Mouse (Mus musculus) intestine, embryonic 16.5 days (tissue): ENCODE measurements around the gene Ophn1. TPM values are rescaled to one million over a fixed set of nuclear protein-coding genes. Genes with fewer than 3 reads are reported as not detected.

ENCODE experiments used
- ATAC-seq: fragments of 200-750 bp; cut with Nextera tagmentation; 2 replicates; pipeline ENCODE4 v1.8.0; 2017; ENCODE audit warnings: moderate TSS enrichment, moderate library complexity
- H3K27ac ChIP-seq: fragments of 300-500 bp; sonication (generic); 2 replicates; pipeline ENCODE4 v1.5.1; 2014; ENCODE audit warnings: mild to moderate bottlenecking, low read length
- H3K27me3 ChIP-seq: fragments of 300-500 bp; sonication (generic); replicated peaks from 2 replicates; pipeline ENCODE4 v1.6.1; 2014; ENCODE audit warnings: low read length, control low read depth, mixed read lengths; ENCODE audit not compliant: control insufficient read depth, insufficient read depth
- H3K36me3 ChIP-seq: fragments of 300-500 bp; sonication (generic); 2 replicates; pipeline ENCODE4 v1.6.1; 2014; ENCODE audit warnings: low read length, control low read depth; ENCODE audit not compliant: control insufficient read depth, insufficient read depth
- H3K4me1 ChIP-seq: fragments of 300-500 bp; sonication (generic); 2 replicates; pipeline ENCODE4 v1.6.1; 2014; ENCODE audit warnings: low read length, control low read depth, mixed read lengths; ENCODE audit not compliant: control insufficient read depth, insufficient read depth
- H3K4me2 ChIP-seq: fragments of 300-500 bp; sonication (generic); 2 replicates; pipeline ENCODE4 v1.6.1; 2014; ENCODE audit warnings: low read depth, low read length, control low read depth
- H3K4me3 ChIP-seq: fragments of 300-500 bp; sonication (generic); 2 replicates; pipeline ENCODE4 v1.5.1; 2014; ENCODE audit warnings: mild to moderate bottlenecking, low read length
- H3K9ac ChIP-seq: fragments of 300-500 bp; sonication (generic); 2 replicates; pipeline ENCODE4 v1.6.1; 2014; ENCODE audit warnings: low read depth, low read length
- H3K9me3 ChIP-seq: fragments of 300-500 bp; sonication (generic); 2 replicates; pipeline ENCODE4 v1.6.1; 2016; ENCODE audit warnings: low read length, control low read depth; ENCODE audit not compliant: control insufficient read depth
- WGBS: fragments of 180-500 bp; shearing (Covaris S2); extraction: QIAGEN DNeasy Blood & Tissue Kit; methylation state at CpG from one replicate; pipeline ENCODE4 v1.1.7; 2014; 5-methylcytosine and 5-hydroxymethylcytosine counted together
- polyA plus RNA-seq: library from polyadenylated mRNA; unstranded; fragments of >200 nt; fragmentation: Nextera tagmentation; extraction: Ambion mirVana; gene quantifications from 2 replicates; pipeline ENCODE4 v1.2.1, GENCODE M21; 2015

Gene Ophn1
- 8.3 and 9.3 TPM in 2 replicates for polyA plus RNA-seq

- H3K36me3 ChIP-seq = no peaks in the 10 kb centered on the region
- no peaks in the 10 kb centered on the region for H3K4me1 ChIP-seq
- peak; percentile 93 for ATAC-seq
- H3K27ac ChIP-seq = peak within 1 kb of the TSS; percentile 68
- H3K9ac ChIP-seq = peak within 1 kb of the TSS; percentile 66
- no peaks in the 10 kb centered on the region for H3K9me3 ChIP-seq
- WGBS = 18% methylated on average over 41 of the region's 48 CpGs
- peak within 1 kb of the TSS; percentile 53 for H3K4me2 ChIP-seq
- H3K27me3 ChIP-seq = no peaks in the 10 kb centered on the region
- H3K4me3 ChIP-seq = peak within 1 kb of the TSS; percentile 58
These were observed at the start of gene Ophn1 for GRCm38 (mm10) chrX:98890406-98891116. TSS of gene Ophn1 (minus strand) at chrX:98891025.

DNA sequence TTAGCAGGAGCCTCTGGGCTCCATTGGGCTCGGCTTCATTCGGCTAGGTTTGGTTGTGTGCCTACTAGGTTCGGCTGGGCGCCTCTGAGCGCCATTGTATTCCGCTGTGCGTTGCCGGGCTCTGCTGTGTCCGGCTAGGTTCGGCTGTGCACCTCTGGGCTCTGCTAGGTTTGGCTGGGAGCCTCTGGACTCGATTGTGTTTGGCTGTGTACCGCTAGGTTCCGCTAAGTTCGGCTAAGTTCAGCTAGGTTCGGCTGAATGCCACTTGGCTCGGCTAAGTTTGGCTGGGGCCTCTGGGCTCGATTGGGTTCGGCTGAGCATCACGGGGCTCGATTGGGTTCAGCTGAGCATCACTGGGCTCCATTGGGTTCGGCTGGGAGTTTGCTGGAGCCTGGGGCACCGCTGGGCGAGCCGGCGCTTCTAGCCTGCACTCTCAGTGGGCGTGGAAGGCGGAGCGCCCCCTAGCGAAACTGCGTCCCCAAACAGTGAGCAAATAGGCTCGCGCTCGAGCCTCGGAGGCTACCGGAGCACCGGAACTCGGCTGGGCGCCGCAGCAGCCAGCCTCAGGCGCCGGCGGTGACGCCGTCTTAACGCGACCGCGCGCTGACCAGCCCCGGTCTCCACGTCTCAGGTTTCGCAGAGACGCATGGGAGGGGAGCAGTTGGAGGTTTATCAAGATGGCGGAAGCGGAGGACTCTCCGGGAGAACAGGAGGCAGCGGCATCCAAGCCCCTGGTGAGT, 46.9 kb upstream of the Ophn1 start:
- Histone ChIP-seq H3K36me3 (no peaks in the 10 kb centered on the region), H3K4me3 (peak overlapping the region; percentile 62), H3K4me2 (peak overlapping the region; percentile 54), H3K9me3 (no peaks in the 10 kb centered on the region), H3K4me1 (peaks cover 3% of the 10 kb centered on the region; the same call in 1 of the 2 replicates), H3K27me3 (no peaks in the 10 kb centered on the region), H3K9ac (peak overlapping the region; percentile 80), H3K27ac (peak overlapping the region; percentile 96)
- 19% methylated on average over 57 of the region's 57 CpGs for WGBS
- ATAC-seq = peak; percentile 88

DNA sequence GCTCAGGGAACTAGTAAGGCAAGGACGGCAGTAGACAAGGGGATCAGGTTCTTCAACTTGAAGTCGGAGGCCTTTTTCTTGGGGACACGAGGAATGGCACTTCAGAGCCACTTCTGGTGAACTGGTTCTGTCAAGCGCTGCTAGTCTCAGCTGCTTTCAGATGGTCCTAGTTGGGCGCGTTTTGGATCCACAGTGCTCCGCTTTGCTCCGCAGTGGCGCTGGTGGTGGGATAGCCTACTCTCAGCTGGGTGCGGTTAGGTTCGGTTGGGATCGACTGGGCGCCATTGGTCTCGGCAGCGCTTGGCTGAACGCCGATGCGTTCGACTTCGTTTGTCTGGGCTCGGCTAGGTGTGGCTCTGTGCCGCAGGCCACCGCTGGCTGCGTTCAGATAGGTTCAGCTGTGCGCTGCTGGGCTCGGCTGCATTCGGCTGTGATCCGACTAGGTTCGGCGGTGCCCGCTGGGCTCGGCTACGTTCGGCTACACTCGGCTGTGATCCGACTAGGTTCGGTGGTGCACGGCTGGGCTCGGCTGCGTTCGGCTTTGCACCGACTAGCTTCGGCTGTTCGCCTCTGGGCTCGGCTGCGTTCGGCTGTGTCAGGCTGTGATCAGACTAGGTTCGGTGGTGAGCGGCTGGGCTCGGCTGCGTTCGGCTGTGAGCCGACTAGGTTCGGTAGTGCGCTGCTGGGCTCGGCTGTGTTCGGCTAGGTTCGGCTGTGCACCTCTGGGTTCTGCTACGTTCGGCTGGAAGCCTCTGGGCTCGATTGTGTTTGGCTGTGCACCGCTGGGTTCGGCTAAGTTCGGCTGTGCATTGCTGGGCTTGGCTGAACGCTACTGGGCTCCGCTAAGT, 46.1 kb upstream of the Ophn1 start:
- H3K27me3 ChIP-seq = no peaks in the 10 kb centered on the region
- H3K4me3 ChIP-seq = peak overlapping the region; percentile 62
- H3K9ac ChIP-seq = peak overlapping the region; percentile 80
- ATAC-seq = peak; percentile 94
- no peaks in the 10 kb centered on the region for H3K36me3 ChIP-seq
- no peaks in the 10 kb centered on the region for H3K9me3 ChIP-seq
- H3K4me1 ChIP-seq = peaks cover 3% of the 10 kb centered on the region; the same call in 1 of the 2 replicates
- WGBS = 21% methylated on average over 66 of the region's 66 CpGs
- H3K27ac ChIP-seq = peak overlapping the region; percentile 96
- peak overlapping the region; percentile 54 for H3K4me2 ChIP-seq

DNA sequence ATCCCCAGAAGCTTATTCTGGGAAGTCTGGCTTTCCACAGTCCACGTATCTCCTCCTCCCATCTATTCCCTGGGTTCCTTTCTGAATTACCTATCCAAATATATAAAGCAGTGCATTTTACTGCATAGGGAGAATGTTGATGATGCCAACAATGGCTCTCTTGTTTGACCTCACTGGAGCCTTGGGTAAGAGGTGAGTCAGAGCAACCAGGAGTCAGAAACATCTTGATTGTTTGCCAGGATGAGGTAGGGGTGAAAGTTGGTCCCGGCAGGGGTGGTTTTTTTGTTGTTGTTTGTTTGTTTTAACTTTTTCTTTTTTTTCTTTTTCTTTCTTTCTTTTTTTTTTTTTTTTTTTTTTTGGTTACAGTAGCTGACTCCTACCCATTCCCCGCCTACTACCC, 45.3 kb upstream of the Ophn1 start, which contains the start of gene Yipf6:
Gene Yipf6, plus strand, starts transcription at position 216 of the 400 bp plus-strand sequence.
- no peak for ATAC-seq
- Histone ChIP-seq H3K4me3 (peak within 1 kb of the TSS; percentile 62), H3K4me2 (peak within 1 kb of the TSS; percentile 54), H3K27ac (peak within 1 kb of the TSS; percentile 96), H3K36me3 (no peaks in the 10 kb centered on the region), H3K4me1 (peaks cover 3% of the 10 kb centered on the region; the same call in 1 of the 2 replicates), H3K9me3 (no peaks in the 10 kb centered on the region), H3K9ac (peak within 1 kb of the TSS; percentile 80), H3K27me3 (no peaks in the 10 kb centered on the region)
- WGBS = 70% methylated on average over 3 of the region's 3 CpGs

GRCm38 (mm10) chrX:98919423-98919822, 28.6 kb upstream of the Ophn1 start:
- WGBS = 21% methylated on average over 6 of the region's 6 CpGs
- Histone ChIP-seq H3K27me3 (0 out of 2 replicates have a peak, but pooled peaks cover 2% of the 10 kb centered on the region), H3K4me3 (no peak overlapping the region), H3K4me1 (no peaks in the 10 kb centered on the region), H3K9me3 (no peaks in the 10 kb centered on the region), H3K9ac (no peak overlapping the region), H3K4me2 (no peak overlapping the region), H3K27ac (no peak overlapping the region), H3K36me3 (no peaks in the 10 kb centered on the region)
- no peak for ATAC-seq

DNA sequence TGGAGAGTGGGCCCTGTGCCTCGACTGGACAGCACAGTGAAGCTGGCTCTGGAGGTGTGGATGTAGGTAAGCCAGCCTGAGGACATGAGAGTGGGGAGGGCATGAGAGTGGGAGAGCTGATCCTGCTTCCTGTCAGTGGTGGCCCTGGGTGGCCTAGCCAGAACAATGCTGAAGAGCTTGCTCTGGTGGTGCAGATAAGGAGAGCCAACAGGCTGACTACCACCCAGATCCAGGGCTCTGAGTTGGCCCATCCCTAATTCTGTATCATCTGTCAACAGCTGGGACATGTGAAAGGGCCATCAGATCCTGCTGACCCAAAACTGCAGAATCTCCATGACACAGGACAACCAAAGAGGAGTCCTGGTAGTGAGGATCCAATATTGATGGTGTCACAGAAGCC, 18.1 kb upstream of the Ophn1 start:
- Histone ChIP-seq H3K36me3 (no peaks in the 10 kb centered on the region), H3K9me3 (no peaks in the 10 kb centered on the region), H3K27me3 (no peaks in the 10 kb centered on the region), H3K4me2 (no peak overlapping the region), H3K4me1 (no peaks in the 10 kb centered on the region), H3K27ac (no peak overlapping the region), H3K4me3 (no peak overlapping the region), H3K9ac (no peak overlapping the region)
- no peak for ATAC-seq
- WGBS = 60% methylated on average over 1 of the region's 1 CpGs

- H3K9me3 ChIP-seq = no peaks in the 10 kb centered on the region
- 87% methylated on average over 6 of the region's 6 CpGs for WGBS
- no peaks in the 10 kb centered on the region for H3K36me3 ChIP-seq
- no peaks in the 10 kb centered on the region for H3K4me1 ChIP-seq
- H3K4me2 ChIP-seq = no peak overlapping the region
- H3K27me3 ChIP-seq = no peaks in the 10 kb centered on the region
- H3K27ac ChIP-seq = no peak overlapping the region
- no peak for ATAC-seq
- H3K9ac ChIP-seq = no peak overlapping the region
- H3K4me3 ChIP-seq = no peak overlapping the region
These were observed 13.4 kb upstream of the Ophn1 start for GRCm38 (mm10) chrX:98904226-98904625.

DNA sequence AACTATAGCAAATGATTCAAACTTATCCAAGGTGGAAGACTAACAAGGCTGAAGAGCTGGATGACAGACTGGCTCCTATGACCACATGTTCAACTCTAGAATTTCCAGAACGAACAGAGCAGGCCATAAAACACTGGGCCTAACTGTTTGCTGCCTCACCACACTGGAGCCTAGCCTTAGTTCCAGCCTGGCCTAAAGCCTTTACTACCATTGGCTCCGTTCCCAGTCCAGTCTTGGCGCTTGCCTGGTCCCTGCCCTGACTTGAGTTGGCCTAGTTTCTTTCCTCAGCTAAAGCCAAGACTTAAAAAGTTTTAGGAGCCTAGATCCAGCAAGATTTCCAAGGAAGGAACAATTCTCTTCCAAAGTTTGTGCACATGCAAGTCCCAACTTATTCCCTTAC, 7.5 kb upstream of the Ophn1 start:
- H3K4me2 ChIP-seq = no peak overlapping the region
- no peaks in the 10 kb centered on the region for H3K36me3 ChIP-seq
- H3K9me3 ChIP-seq = no peaks in the 10 kb centered on the region
- H3K4me1 ChIP-seq = no peaks in the 10 kb centered on the region
- no peak overlapping the region for H3K9ac ChIP-seq
- H3K4me3 ChIP-seq = no peak overlapping the region
- ATAC-seq = no peak
- H3K27me3 ChIP-seq = no peaks in the 10 kb centered on the region
- H3K27ac ChIP-seq = no peak overlapping the region
- WGBS = 78% methylated on average over 3 of the region's 3 CpGs

- H3K4me1 ChIP-seq = no peaks in the 10 kb centered on the region
- peak overlapping the region; percentile 66 for H3K9ac ChIP-seq
- peak overlapping the region; percentile 53 for H3K4me2 ChIP-seq
- no peaks in the 10 kb centered on the region for H3K27me3 ChIP-seq
- peak overlapping the region; percentile 58 for H3K4me3 ChIP-seq
- H3K36me3 ChIP-seq = no peaks in the 10 kb centered on the region
- H3K27ac ChIP-seq = peak overlapping the region; percentile 68
- 14% methylated on average over 14 of the region's 14 CpGs for WGBS
- no peaks in the 10 kb centered on the region for H3K9me3 ChIP-seq
- peak; percentile 34; the same call in 1 of the 2 replicates for ATAC-seq
These were observed 786 bp downstream of the Ophn1 start for GRCm38 (mm10) chrX:98890072-98890405.
